Mouse (Mus musculus) MN1 (cell line): Measurements from ENCODE around the gene Vmn1r2.
"Not testable (repeated sequence)": the region's sequence is repeated elsewhere in the genome, so short reads cannot be mapped to it uniquely, and the experiment has no call there.

Experiments used
- DNase-seq: peaks from one replicate; pipeline ENCODE4 v3.0.0-alpha.2; 2016; ENCODE audit warnings: low spot score

The Vmn1r2 gene

GRCm38 (mm10) chr4:3167020-3167419 lies at the start of gene Vmn1r2:
Gene Vmn1r2 (plus strand): TSS chr4:3167320.
- not testable (repeated sequence) for DNase-seq

- DNase-seq: not testable (repeated sequence)
Observed at GRCm38 (mm10) chr4:3147926-3148325, 19.2 kb upstream of the Vmn1r2 start.

- not testable (repeated sequence) for DNase-seq
Observed at GRCm38 (mm10) chr4:3153320-3153719, 13.8 kb upstream of the Vmn1r2 start.

- DNase-seq: not testable (repeated sequence)
Observed at GRCm38 (mm10) chr4:3164429-3164828, 2.7 kb upstream of the Vmn1r2 start.

GRCm38 (mm10) chr4:3165046-3165445 lies 2.1 kb upstream of the Vmn1r2 start:
- DNase-seq: peak; percentile 17

- DNase-seq: not testable (repeated sequence)
Observed at GRCm38 (mm10) chr4:3174586-3174985, 7.5 kb downstream of the Vmn1r2 start.

- not testable (repeated sequence) for DNase-seq
Observed at GRCm38 (mm10) chr4:3175756-3176155, 8.6 kb downstream of the Vmn1r2 start.

- DNase-seq: not testable (repeated sequence)
Observed at GRCm38 (mm10) chr4:3176195-3176594, 9.1 kb downstream of the Vmn1r2 start.

GRCm38 (mm10) chr4:3176746-3177490 lies 9.8 kb downstream of the Vmn1r2 start:
- not testable (repeated sequence) for DNase-seq

GRCm38 (mm10) chr4:3185258-3185657 lies 18.1 kb downstream of the Vmn1r2 start, which contains the start of gene Vmn1r3:
Gene Vmn1r3 (minus strand): TSS chr4:3185358.
- DNase-seq: not testable (repeated sequence)

- not testable (repeated sequence) for DNase-seq
Observed at GRCm38 (mm10) chr4:3209643-3210217, 42.6 kb downstream of the Vmn1r2 start.

GRCm38 (mm10) chr4:3213349-3213748 lies 46.2 kb downstream of the Vmn1r2 start:
- not testable (repeated sequence) for DNase-seq

GRCm38 (mm10) chr4:3216382-3216781 lies 49.3 kb downstream of the Vmn1r2 start:
- not testable (repeated sequence) for DNase-seq
